Mouse (Mus musculus) midbrain, embryonic 15.5 days (tissue): Measurements from ENCODE around the gene Olfr205. TPM values are rescaled to one million over a fixed set of nuclear protein-coding genes. Genes with fewer than 3 reads are reported as not detected.
"Not testable (repeated sequence)": the region's sequence is repeated elsewhere in the genome, so short reads cannot be mapped to it uniquely, and the experiment has no call there.

Experiments
- ATAC-seq: fragments of 200-750 bp; cut with Nextera tagmentation; replicated peaks from 2 replicates; pipeline ENCODE4 v1.8.0; 2017; ENCODE audit warnings: moderate TSS enrichment
- H3K27ac ChIP-seq: fragments of 300-500 bp; sonication (generic); 2 replicates; pipeline ENCODE4 v1.5.1; 2015; ENCODE audit warnings: mild to moderate bottlenecking, inconsistent platforms
- H3K27me3 ChIP-seq: fragments of 300-500 bp; sonication (generic); replicated peaks from 2 replicates; pipeline ENCODE4 v1.6.1; 2015; ENCODE audit warnings: inconsistent platforms
- H3K36me3 ChIP-seq: fragments of 300-500 bp; sonication (generic); replicated peaks from 2 replicates; pipeline ENCODE4 v1.6.1; 2015; ENCODE audit warnings: inconsistent platforms
- H3K4me1 ChIP-seq: fragments of 300-500 bp; sonication (generic); 2 replicates; pipeline ENCODE4 v1.6.1; 2015; ENCODE audit warnings: inconsistent platforms
- H3K4me2 ChIP-seq: fragments of 300-500 bp; sonication (generic); 2 replicates; pipeline ENCODE4 v1.6.1; 2015; ENCODE audit warnings: inconsistent platforms, mild to moderate bottlenecking, moderate library complexity
- H3K4me3 ChIP-seq: fragments of 300-500 bp; sonication (generic); 2 replicates; pipeline ENCODE4 v1.5.1; 2015; ENCODE audit warnings: mild to moderate bottlenecking, inconsistent platforms
- H3K9ac ChIP-seq: fragments of 300-500 bp; sonication (generic); 2 replicates; pipeline ENCODE4 v1.6.1; 2015; ENCODE audit warnings: mild to moderate bottlenecking, inconsistent platforms
- H3K9me3 ChIP-seq: fragments of 300-500 bp; sonication (generic); 2 replicates; pipeline ENCODE4 v1.6.1; 2016; ENCODE audit warnings: inconsistent platforms
- WGBS: fragments of 180-500 bp; shearing (Covaris S2); methylation state at CpG from one replicate; pipeline ENCODE4 v1.1.7; 2015; ENCODE audit warnings: mixed read lengths; 5-methylcytosine and 5-hydroxymethylcytosine counted together
- polyA plus RNA-seq: library from polyadenylated mRNA; unstranded; fragments of >200 nt; fragmentation: Nextera tagmentation; extraction: Ambion mirVana; gene quantifications from 2 replicates; pipeline ENCODE4 v1.2.1, GENCODE M21; 2015

Olfr205 gene
- polyA plus RNA-seq = not detected in 2 replicates

- Histone ChIP-seq H3K4me2 (no peak within 1 kb of the TSS), H3K9me3 (no peaks in the 10 kb centered on the region), H3K4me3 (no peak within 1 kb of the TSS), H3K27ac (no peak within 1 kb of the TSS), H3K36me3 (no peaks in the 10 kb centered on the region), H3K4me1 (no peaks in the 10 kb centered on the region), H3K27me3 (no peaks in the 10 kb centered on the region), H3K9ac (no peak within 1 kb of the TSS)
- ATAC-seq = no peak
Measured at GRCm38 (mm10) chr16:59331038-59331437, at the start of gene Olfr205. TSS of gene Olfr205 (minus strand) at chr16:59331138.

GRCm38 (mm10) chr16:59363893-59364292, 33.0 kb upstream of the Olfr205 start, which contains the start of gene Olfr209:
TSS of gene Olfr209 (minus strand) at chr16:59363993.
- Histone ChIP-seq H3K27ac (no peak within 1 kb of the TSS), H3K4me2 (no peak within 1 kb of the TSS), H3K9ac (no peak within 1 kb of the TSS), H3K27me3 (no peaks in the 10 kb centered on the region), H3K4me3 (no peak within 1 kb of the TSS), H3K9me3 (no peaks in the 10 kb centered on the region), H3K4me1 (no peaks in the 10 kb centered on the region), H3K36me3 (no peaks in the 10 kb centered on the region)
- no peak for ATAC-seq
- 78% methylated on average over 2 of the region's 2 CpGs for WGBS

GRCm38 (mm10) chr16:59349146-59349545, 18.2 kb upstream of the Olfr205 start, which contains the start of gene Olfr206:
TSS of gene Olfr206 (minus strand) at chr16:59349246.
- H3K4me3 ChIP-seq = no peak within 1 kb of the TSS
- 79% methylated on average over 1 of the region's 1 CpGs for WGBS
- no peaks in the 10 kb centered on the region for H3K4me1 ChIP-seq
- H3K4me2 ChIP-seq = no peak within 1 kb of the TSS
- no peak within 1 kb of the TSS for H3K27ac ChIP-seq
- H3K27me3 ChIP-seq = no peaks in the 10 kb centered on the region
- no peaks in the 10 kb centered on the region for H3K36me3 ChIP-seq
- H3K9ac ChIP-seq = no peak within 1 kb of the TSS
- ATAC-seq = no peak
- no peaks in the 10 kb centered on the region for H3K9me3 ChIP-seq

GRCm38 (mm10) chr16:59323262-59323661, 7.7 kb downstream of the Olfr205 start:
- not testable (repeated sequence) for H3K4me3 ChIP-seq, ATAC-seq, H3K9ac ChIP-seq, H3K27me3 ChIP-seq, H3K4me2 ChIP-seq, H3K36me3 ChIP-seq, H3K9me3 ChIP-seq, H3K4me1 ChIP-seq, H3K27ac ChIP-seq
- 70% methylated on average over 1 of the region's 1 CpGs for WGBS

- Histone ChIP-seq H3K9me3 (no peaks in the 10 kb centered on the region), H3K27ac (no peak within 1 kb of the TSS), H3K27me3 (no peaks in the 10 kb centered on the region), H3K36me3 (no peaks in the 10 kb centered on the region), H3K4me1 (no peaks in the 10 kb centered on the region), H3K9ac (no peak within 1 kb of the TSS), H3K4me2 (no peak within 1 kb of the TSS), H3K4me3 (no peak within 1 kb of the TSS)
- no peak for ATAC-seq
Measured at GRCm38 (mm10) chr16:59318148-59318547, 12.8 kb downstream of the Olfr205 start, which contains the start of gene Olfr204. TSS of gene Olfr204 (minus strand) at chr16:59318248.

GRCm38 (mm10) chr16:59298581-59298980, 32.4 kb downstream of the Olfr205 start, which contains the start of gene Olfr203:
TSS of gene Olfr203 (plus strand) at chr16:59298881.
- WGBS = 90% methylated on average over 2 of the region's 2 CpGs

GRCm38 (mm10) chr16:59287576-59287975, 43.4 kb downstream of the Olfr205 start:
- H3K36me3 ChIP-seq, H3K4me1 ChIP-seq, ATAC-seq, H3K27ac ChIP-seq, H3K9ac ChIP-seq, H3K4me3 ChIP-seq, H3K4me2 ChIP-seq, H3K27me3 ChIP-seq, H3K9me3 ChIP-seq: not testable (repeated sequence)
- 86% methylated on average over 9 of the region's 9 CpGs for WGBS

More at GRCm38 (mm10) chr16:59298581-59298980, 32.4 kb downstream of the Olfr205 start, which contains the start of gene Olfr203:
- Histone ChIP-seq H3K9ac (no peak within 1 kb of the TSS), H3K4me3 (no peak within 1 kb of the TSS), H3K4me1 (no peaks in the 10 kb centered on the region), H3K27ac (no peak within 1 kb of the TSS), H3K9me3 (no peaks in the 10 kb centered on the region), H3K27me3 (no peaks in the 10 kb centered on the region), H3K4me2 (no peak within 1 kb of the TSS), H3K36me3 (no peaks in the 10 kb centered on the region)
- no peak for ATAC-seq

- Histone ChIP-seq H3K9ac (no peak within 1 kb of the TSS), H3K36me3 (no peaks in the 10 kb centered on the region), H3K27ac (no peak within 1 kb of the TSS), H3K4me3 (no peak within 1 kb of the TSS), H3K4me1 (no peaks in the 10 kb centered on the region), H3K4me2 (no peak within 1 kb of the TSS), H3K27me3 (no peaks in the 10 kb centered on the region), H3K9me3 (no peaks in the 10 kb centered on the region)
- WGBS = 79% methylated on average over 1 of the region's 1 CpGs
- ATAC-seq = no peak
Measured at GRCm38 (mm10) chr16:59286693-59287092, 44.2 kb downstream of the Olfr205 start, which contains the start of gene Olfr202. TSS of gene Olfr202 (minus strand) at chr16:59286793.

- Histone ChIP-seq H3K4me3 (no peak overlapping the region), H3K4me1 (no peaks in the 10 kb centered on the region), H3K27me3 (no peaks in the 10 kb centered on the region), H3K27ac (no peak overlapping the region), H3K9me3 (no peaks in the 10 kb centered on the region), H3K4me2 (no peak overlapping the region), H3K36me3 (no peaks in the 10 kb centered on the region), H3K9ac (no peak overlapping the region)
- ATAC-seq = no peak
- 81% methylated on average over 1 of the region's 1 CpGs for WGBS
Measured at GRCm38 (mm10) chr16:59283476-59283875, 47.5 kb downstream of the Olfr205 start.

- ATAC-seq = no peak
- H3K36me3 ChIP-seq = no peaks in the 10 kb centered on the region
- H3K9me3 ChIP-seq = no peaks in the 10 kb centered on the region
- no peak overlapping the region for H3K27ac ChIP-seq
- H3K27me3 ChIP-seq = no peaks in the 10 kb centered on the region
- no peak overlapping the region for H3K4me2 ChIP-seq
- no peaks in the 10 kb centered on the region for H3K4me1 ChIP-seq
- no peak overlapping the region for H3K9ac ChIP-seq
- H3K4me3 ChIP-seq = no peak overlapping the region
- 84% methylated on average over 3 of the region's 3 CpGs for WGBS
Measured at GRCm38 (mm10) chr16:59280542-59280941, 50.4 kb downstream of the Olfr205 start.

Other genes starting within 250 kb of the Olfr205 start
- gene Olfr191, start 241.3 kb downstream of the Olfr205 start, polyA plus RNA-seq = not detected in 2 replicates
- gene Olfr193, start 219.3 kb downstream of the Olfr205 start, polyA plus RNA-seq = not detected in 2 replicates
- gene Olfr194, start 210.1 kb downstream of the Olfr205 start, polyA plus RNA-seq = not detected in 2 replicates
- gene Olfr195, start 184.1 kb downstream of the Olfr205 start, polyA plus RNA-seq = not detected in 2 replicates
- gene Olfr196, start 160.7 kb downstream of the Olfr205 start, polyA plus RNA-seq = not detected in 2 replicates
- gene Olfr198, start 127.6 kb downstream of the Olfr205 start, polyA plus RNA-seq = not detected in 2 replicates
- gene Olfr199, start 111.4 kb downstream of the Olfr205 start, polyA plus RNA-seq = not detected in 2 replicates
- not detected in 2 replicates for gene Olfr201, start 58.5 kb downstream of the Olfr205 start, polyA plus RNA-seq
- not detected in 2 replicates for gene Olfr202, start 44.3 kb downstream of the Olfr205 start, polyA plus RNA-seq
- gene Olfr203, start 32.3 kb downstream of the Olfr205 start, polyA plus RNA-seq = not detected in 2 replicates
- gene Olfr204, start 12.9 kb downstream of the Olfr205 start, polyA plus RNA-seq = not detected in 2 replicates
- not detected in 2 replicates for gene Olfr206, start 18.1 kb upstream of the Olfr205 start, polyA plus RNA-seq
- gene Olfr209, start 32.9 kb upstream of the Olfr205 start, polyA plus RNA-seq = not detected in 2 replicates
- gene Gabrr3, start 76.2 kb upstream of the Olfr205 start, polyA plus RNA-seq = 0.06 and 0.13 TPM in 2 replicates
- 13.6 and 14.0 TPM in 2 replicates for gene Riox2, start 140.6 kb upstream of the Olfr205 start, polyA plus RNA-seq